Comparison of ENCODE assay signal across 13 mouse cellular contexts in genomic region chr9:43668731-43669130, GRCm38 (mm10).
"Had no signal": no experiment of that assay in that cellular context is flagged by ENCODE, and none has a peak within 500 bp of the region (broad histone marks: within the 10 kb centered on the region; RNA-seq: fewer than 3 reads in every experiment).

No protein-coding gene starts in this region.

- H3K27me3 ChIP-seq: limb, embryonic 15.5 days; midbrain, embryonic 15.5 days had no signal

- ATAC-seq: liver, embryonic 12.5 days; midbrain, embryonic 15.5 days had no signal

- H3K9me3 ChIP-seq: limb, embryonic 15.5 days; liver, embryonic 12.5 days; midbrain, embryonic 10.5 days; midbrain, embryonic 15.5 days had no signal

- H3K36me3 ChIP-seq: limb, embryonic 15.5 days; liver, embryonic 12.5 days; midbrain, embryonic 10.5 days; midbrain, embryonic 15.5 days had no signal

- H3K9ac ChIP-seq: limb, embryonic 15.5 days; liver, embryonic 12.5 days; lung, embryonic 14.5 days; midbrain, embryonic 15.5 days had no signal

- H3K4me2 ChIP-seq: limb, embryonic 15.5 days; liver, embryonic 12.5 days; lung, embryonic 14.5 days; midbrain, embryonic 15.5 days had no signal

- H3K4me3 ChIP-seq: left cerebral cortex, adult 2 months; limb, embryonic 15.5 days; liver, embryonic 12.5 days; midbrain, embryonic 10.5 days; midbrain, embryonic 15.5 days had no signal

- H3K4me1 ChIP-seq: limb, embryonic 15.5 days; midbrain, embryonic 15.5 days had no signal

- H3K27ac ChIP-seq: left cerebral cortex, adult 2 months; limb, embryonic 15.5 days; liver, embryonic 12.5 days; midbrain, embryonic 15.5 days had no signal

- DNase-seq: kidney, adult 8-10 months; kidney, postnatal 25 days; lung, embryonic 14.5 days; lung, postnatal 10 days; lung, postnatal 4 days; right cerebral cortex, adult 18-20 months; right cerebral cortex, postnatal 25 days; thymus, postnatal 4 days had no signal
